Mouse (Mus musculus): ENCODE measurements around the gene Hspb6. TPM values are rescaled to one million over a fixed set of nuclear protein-coding genes. Genes with fewer than 3 reads are reported as not detected.
A peak's percentile ranks its signal among the peaks of the same experiment; 100 is the strongest.

Gene Hspb6
- total RNA-seq, 2 experiments from 2014 or later = 6.2 to 6.6 TPM

GRCm38 (mm10) chr7:30584339-30584738, 32.4 kb downstream of the Hspb6 start:
- DNase-seq (ENCODE audit: low spot score in 2 of 2) = no peak

GRCm38 (mm10) chr7:30585170-30585569, 33.2 kb downstream of the Hspb6 start:
- no peak for DNase-seq (ENCODE audit: low spot score in 2 of 2)

- DNase-seq (ENCODE audit: low spot score in 2 of 2) = no peak
Measured at GRCm38 (mm10) chr7:30586455-30587020, 34.6 kb downstream of the Hspb6 start.

GRCm38 (mm10) chr7:30587842-30588667, 36.1 kb downstream of the Hspb6 start:
- DNase-seq (ENCODE audit: low spot score in 2 of 2) = peak; percentile 37 to 70

GRCm38 (mm10) chr7:30588676-30589434, 36.9 kb downstream of the Hspb6 start, which contains the start of gene Kmt2b:
Gene Kmt2b, minus strand, starts transcription at chr7:30588726.
- DNase-seq (ENCODE audit: low spot score in 2 of 2) = peak; percentile 95 to 97

- peak; percentile 85 to 91 for DNase-seq (ENCODE audit: low spot score in 2 of 2)
Measured at GRCm38 (mm10) chr7:30589435-30590301, 37.7 kb downstream of the Hspb6 start.

- no peak for DNase-seq (ENCODE audit: low spot score in 2 of 2)
Measured at GRCm38 (mm10) chr7:30590927-30591604, 39.1 kb downstream of the Hspb6 start.

- no peak for DNase-seq (ENCODE audit: low spot score in 2 of 2)
Measured at GRCm38 (mm10) chr7:30591605-30591951, 39.6 kb downstream of the Hspb6 start.

GRCm38 (mm10) chr7:30592772-30593423, 40.9 kb downstream of the Hspb6 start:
- DNase-seq (ENCODE audit: low spot score in 2 of 2) = no peak

GRCm38 (mm10) chr7:30593579-30594509, 41.9 kb downstream of the Hspb6 start:
- DNase-seq (ENCODE audit: low spot score in 2 of 2) = no peak

GRCm38 (mm10) chr7:30594510-30595024, 42.6 kb downstream of the Hspb6 start:
- no peak for DNase-seq (ENCODE audit: low spot score in 2 of 2)

GRCm38 (mm10) chr7:30596093-30596492, 44.1 kb downstream of the Hspb6 start:
- no peak for DNase-seq (ENCODE audit: low spot score in 2 of 2)

GRCm38 (mm10) chr7:30596811-30597210, 44.8 kb downstream of the Hspb6 start:
- DNase-seq (ENCODE audit: low spot score in 2 of 2) = no peak

GRCm38 (mm10) chr7:30598786-30599185, 46.8 kb downstream of the Hspb6 start, which contains the start of gene Zbtb32:
Gene Zbtb32, minus strand, starts transcription at chr7:30598909.
- no peak for DNase-seq (ENCODE audit: low spot score in 2 of 2)

- peak; percentile 87 to 94 for DNase-seq (ENCODE audit: low spot score in 2 of 2)
Measured at GRCm38 (mm10) chr7:30599933-30600353, 48.0 kb downstream of the Hspb6 start.

- DNase-seq (ENCODE audit: low spot score in 2 of 2) = no peak
Measured at GRCm38 (mm10) chr7:30600651-30601050, 48.7 kb downstream of the Hspb6 start.

GRCm38 (mm10) chr7:30602583-30602982, 50.6 kb downstream of the Hspb6 start:
- no peak for DNase-seq (ENCODE audit: low spot score in 2 of 2)

GRCm38 (mm10) chr7:30604424-30604823, 52.4 kb downstream of the Hspb6 start:
- DNase-seq (ENCODE audit: low spot score in 2 of 2) = no peak

All from layer of hippocampus, postnatal 14 days (tissue).